ENCODE assay signal across 31 mouse cellular contexts in genomic region chr6:72754215-72754614, GRCm38 (mm10). TPM values are rescaled to one million over a fixed set of nuclear protein-coding genes. Genes with fewer than 3 reads are reported as not detected.
DNase-seq lines count a peak whose midpoint lies in the region; ATAC-seq and TF ChIP-seq lines count a peak whose summit lies in the region.
"Had no signal": no experiment of that assay in that cellular context is flagged by ENCODE, and none has a peak within 500 bp of the region (broad histone marks: within the 10 kb centered on the region; RNA-seq: fewer than 3 reads in every experiment).

No protein-coding gene starts in this region.

- ATAC-seq in cerebellum, adult (ENCODE audit: insufficient number of reproducible peaks, low FRiP score, low TSS enrichment) = no peak
- ATAC-seq: CD4-positive, CD25-positive, alpha-beta regulatory T cell, adult 4 months; forebrain, embryonic 16.5 days; hindbrain, embryonic 16.5 days; intestine, postnatal 0 days; midbrain, embryonic 16.5 days; Patski had no signal

- TF ChIP-seq CTCF in gastrocnemius, adult 2 months (IDR thresholded peaks at IDR 0.05) = no peak
- TF ChIP-seq CTCF in testis, adult 2 months (IDR thresholded peaks at IDR 0.05; ENCODE audit: control insufficient read depth, insufficient read depth, insufficient replicate concordance, low read depth, low read length) = no peak

- intact Hi-C loops in gastrocnemius, adult 2 months (cut with DNase I) = loop anchor here (5.0 kb wide), 1 partner anchor 77 kb away; no protein-coding TSS in a partner anchor

- no peak overlapping the region for H3K4me3 ChIP-seq in gastrocnemius, adult 2 months
- H3K4me3 ChIP-seq in testis, adult 2 months (ENCODE audit: control insufficient read depth, low read depth, low read length) = peak overlapping the region; percentile 58
- H3K4me3 ChIP-seq in limb, embryonic 10.5 days = peak overlapping the region; percentile 26
- H3K4me3 ChIP-seq: embryonic facial prominence, embryonic 15.5 days; left cerebral cortex, adult 2 months; liver, embryonic 13.5 days; lung, embryonic 15.5 days; myocyte; neural tube, embryonic 13.5 days had no signal

- H3K27me3 ChIP-seq in testis, adult 2 months (ENCODE audit: control insufficient read depth, insufficient read depth, low read length) = no peaks in the 10 kb centered on the region
- no peaks in the 10 kb centered on the region for H3K27me3 ChIP-seq in limb, embryonic 10.5 days (ENCODE audit: low read depth, poor library complexity, severe bottlenecking)
- H3K27me3 ChIP-seq: embryonic facial prominence, embryonic 15.5 days; liver, embryonic 13.5 days; lung, embryonic 15.5 days; neural tube, embryonic 13.5 days; Patski had no signal

- WGBS in limb, embryonic 10.5 days = 8% methylated on average over 9 of the region's 9 CpGs

- no peak overlapping the region for H3K27ac ChIP-seq in gastrocnemius, adult 2 months
- no peak overlapping the region for H3K27ac ChIP-seq in testis, adult 2 months (ENCODE audit: control insufficient read depth, insufficient read depth, low read depth, low read length)
- peak overlapping the region; percentile 83 for H3K27ac ChIP-seq in limb, embryonic 10.5 days
- H3K27ac ChIP-seq: left cerebral cortex, adult 2 months; liver, embryonic 13.5 days; macrophage; neural tube, embryonic 13.5 days had no signal

- H3K36me3 ChIP-seq in testis, adult 2 months (ENCODE audit: control insufficient read depth, insufficient read depth, low read length) = no peaks in the 10 kb centered on the region
- peaks cover 23% of the 10 kb centered on the region for H3K36me3 ChIP-seq in limb, embryonic 10.5 days
- H3K36me3 ChIP-seq: embryonic facial prominence, embryonic 15.5 days; G1E; liver, embryonic 13.5 days; lung, embryonic 15.5 days; neural tube, embryonic 13.5 days had no signal

- no peak for TF ChIP-seq POLR2A in testis, adult 2 months (IDR thresholded peaks at IDR 0.05; ENCODE audit: control insufficient read depth, low read depth, low read length)

- H3K4me1 ChIP-seq in testis, adult 2 months (ENCODE audit: control insufficient read depth, insufficient read depth, low read length) = peaks cover 4% of the 10 kb centered on the region
- peaks cover 53% of the 10 kb centered on the region for H3K4me1 ChIP-seq in limb, embryonic 10.5 days

- peak; percentile 4 for DNase-seq in gastrocnemius, adult 2 months
- DNase-seq in gastrocnemius, adult 8-10 months (ENCODE audit: low spot score in 2 of 2) = no peak
- DNase-seq in testis, postnatal 10 days (ENCODE audit: low spot score) = no peak
- peak; percentile 67 for DNase-seq in limb, embryonic 10.5 days (ENCODE audit: low spot score)
- DNase-seq in adipocyte (ENCODE audit: low spot score) = no peak
- DNase-seq in cerebellum, postnatal 10 days = no peak
- DNase-seq: adrenal gland, postnatal 10 days; cerebellum, adult 9-10 months; heart, postnatal 4 days; kidney, postnatal 4 days; layer of hippocampus, adult 9-11 months; liver, embryonic 13.5 days; retina, postnatal 1 day; right cerebral cortex, postnatal 25 days; thymus, postnatal 36 days had no signal

- H3K9me3 ChIP-seq in limb, embryonic 10.5 days (replicated peaks) = no peaks in the 10 kb centered on the region
- H3K9me3 ChIP-seq: embryonic facial prominence, embryonic 15.5 days; G1E; liver, embryonic 13.5 days; lung, embryonic 15.5 days; neural tube, embryonic 13.5 days had no signal

RNA-seq across cellular contexts. Expression of gene Tcf7l1, which starts 34.8 kb away (rescaled TPM):
- 1 to 10 TPM; 4.9 to 7.5 TPM for total RNA-seq in gastrocnemius, adult 2 months (2021)
- 1 to 10 TPM; 3.0 to 5.0 (median 4.2) TPM for total RNA-seq in gastrocnemius, adult 8-10 months (2022)
- polyA plus RNA-seq in testis, adult 2 months (2012; rRNA removed) = 3.0 and 3.5 TPM in 2 replicates
- polyA plus RNA-seq in limb, embryonic 10.5 days (2016; fragmentation: Nextera tagmentation; extraction: Ambion mirVana) = 36.3 and 40.0 TPM in 2 replicates
- total RNA-seq: common myeloid progenitor, adult 5-6 weeks had no signal
- polyA plus RNA-seq: G1E, macrophage had no signal

Comparison
In these comparisons a context has a peak if more than half of its experiments do, and no peak if none do; other contexts are left out.
1. DNase-seq: peak in gastrocnemius, adult 2 months (single experiment) and limb, embryonic 10.5 days (single experiment); none in gastrocnemius, adult 8-10 months (0 of 2), testis, postnatal 10 days (single experiment), adipocyte (single experiment) and cerebellum, postnatal 10 days (0 of 2).